Mouse (Mus musculus) macrophage (primary cell): Measurements from ENCODE around the gene Tsfm. TPM values are rescaled to one million over a fixed set of nuclear protein-coding genes. Genes with fewer than 3 reads are reported as not detected.

Experiments
- H3K27ac ChIP-seq: fragments of 350-480 bp; formaldehyde crosslinking; 2 replicates; pipeline ENCODE4 v1.9.0; 2021
- H3K36me3 ChIP-seq: fragments of 350-480 bp; formaldehyde crosslinking; 2 replicates; pipeline ENCODE4 v1.9.0; 2021; ENCODE audit errors: inconsistent target
- H3K4me3 ChIP-seq: fragments of 350-480 bp; formaldehyde crosslinking; 2 replicates; pipeline ENCODE4 v1.9.0; 2021; ENCODE audit errors: inconsistent target
- H3K79me2 ChIP-seq: fragments of 350-480 bp; formaldehyde crosslinking; 2 replicates; pipeline ENCODE4 v1.9.0; 2021; ENCODE audit errors: inconsistent target
- WGBS: methylation state at CpG from one replicate; pipeline ENCODE4 v1.1.7; 2026; ENCODE audit warnings: inconsistent platforms; ENCODE audit not compliant: missing documents; 5-methylcytosine and 5-hydroxymethylcytosine counted together
- polyA plus RNA-seq: library from polyadenylated mRNA; stranded (reverse); fragments of 250-400 nt; gene quantifications from 3 replicates; pipeline ENCODE4 v1.2.4, GENCODE M21; 2018; ENCODE audit warnings: inconsistent platforms

The Tsfm gene
- polyA plus RNA-seq, 1 experiment from 2014 or later, result 4.9 TPM

- Histone ChIP-seq H3K36me3 (peaks cover 47% of the 10 kb centered on the region; the same call in 1 of the 2 replicates), H3K79me2 (peaks cover 58% of the 10 kb centered on the region), H3K4me3 (no peak overlapping the region), H3K27ac (no peak overlapping the region)
- 91% methylated on average over 3 of the region's 3 CpGs for WGBS
Measured at GRCm38 (mm10) chr10:126991676-126992075, 39.0 kb downstream of the Tsfm start.

- 58% methylated on average over 7 of the region's 7 CpGs for WGBS
- H3K36me3 ChIP-seq, result peaks cover 41% of the 10 kb centered on the region; the same call in 1 of the 2 replicates
- no peak overlapping the region for H3K27ac ChIP-seq
- H3K4me3 ChIP-seq, result no peak overlapping the region
- H3K79me2 ChIP-seq, result peaks cover 70% of the 10 kb centered on the region
Measured at GRCm38 (mm10) chr10:126990313-126991056, 40.2 kb downstream of the Tsfm start.

- Histone ChIP-seq H3K4me3 (no peak overlapping the region), H3K27ac (no peak overlapping the region), H3K36me3 (peaks cover 23% of the 10 kb centered on the region; the same call in 1 of the 2 replicates), H3K79me2 (peaks cover 88% of the 10 kb centered on the region)
- 37% methylated on average over 5 of the region's 5 CpGs for whole genome bisulfite sequencing
Measured at GRCm38 (mm10) chr10:126988513-126989165, 42.0 kb downstream of the Tsfm start.

GRCm38 (mm10) chr10:126987183-126988118, 43.2 kb downstream of the Tsfm start:
- peaks cover 100% of the 10 kb centered on the region for H3K79me2 ChIP-seq
- H3K36me3 ChIP-seq, result peaks cover 11% of the 10 kb centered on the region; the same call in 1 of the 2 replicates
- H3K27ac ChIP-seq, result no peak overlapping the region
- H3K4me3 ChIP-seq, result no peak overlapping the region
- WGBS, result 36% methylated on average over 8 of the region's 8 CpGs

- Histone ChIP-seq H3K36me3 (peaks cover 2% of the 10 kb centered on the region; the same call in 1 of the 2 replicates), H3K27ac (0 out of 2 replicates have a peak overlapping the region, but pooled peaks have one; percentile 5), H3K4me3 (no peak overlapping the region), H3K79me2 (peaks cover 100% of the 10 kb centered on the region)
- 61% methylated on average over 3 of the region's 4 CpGs for WGBS
Measured at GRCm38 (mm10) chr10:126986541-126986961, 44.1 kb downstream of the Tsfm start.

GRCm38 (mm10) chr10:126985579-126985978, 45.1 kb downstream of the Tsfm start:
- WGBS, result 96% methylated on average over 5 of the region's 9 CpGs
- Histone ChIP-seq H3K36me3 (no peaks in the 10 kb centered on the region), H3K27ac (no peak overlapping the region), H3K4me3 (no peak overlapping the region), H3K79me2 (peaks cover 100% of the 10 kb centered on the region)

- H3K36me3 ChIP-seq, result no peaks in the 10 kb centered on the region
- H3K79me2 ChIP-seq, result peaks cover 100% of the 10 kb centered on the region
- H3K27ac ChIP-seq, result no peak overlapping the region
- H3K4me3 ChIP-seq, result no peak overlapping the region
- WGBS, result 85% methylated on average over 4 of the region's 4 CpGs
Measured at GRCm38 (mm10) chr10:126985127-126985526, 45.5 kb downstream of the Tsfm start.

GRCm38 (mm10) chr10:126984189-126985004, 46.2 kb downstream of the Tsfm start:
- H3K27ac ChIP-seq, result no peak overlapping the region
- WGBS, result 45% methylated on average over 5 of the region's 5 CpGs
- H3K4me3 ChIP-seq, result no peak overlapping the region
- no peaks in the 10 kb centered on the region for H3K36me3 ChIP-seq
- peaks cover 97% of the 10 kb centered on the region for H3K79me2 ChIP-seq

GRCm38 (mm10) chr10:126983193-126983725, 47.4 kb downstream of the Tsfm start:
- no peaks in the 10 kb centered on the region for H3K36me3 ChIP-seq
- no peak overlapping the region for H3K4me3 ChIP-seq
- no peak overlapping the region for H3K27ac ChIP-seq
- WGBS, result 76% methylated on average over 14 of the region's 14 CpGs
- H3K79me2 ChIP-seq, result peaks cover 86% of the 10 kb centered on the region

- H3K4me3 ChIP-seq, result no peak overlapping the region
- no peaks in the 10 kb centered on the region for H3K36me3 ChIP-seq
- H3K79me2 ChIP-seq, result peaks cover 71% of the 10 kb centered on the region
- H3K27ac ChIP-seq, result no peak overlapping the region
- WGBS, result 54% methylated on average over 3 of the region's 3 CpGs
Measured at GRCm38 (mm10) chr10:126981746-126982145, 48.9 kb downstream of the Tsfm start.

GRCm38 (mm10) chr10:126980933-126981530, 49.6 kb downstream of the Tsfm start:
- WGBS, result 67% methylated on average over 11 of the region's 11 CpGs

GRCm38 (mm10) chr10:126980221-126980932, 50.3 kb downstream of the Tsfm start:
- H3K79me2 ChIP-seq, result peaks cover 57% of the 10 kb centered on the region
- H3K4me3 ChIP-seq, result peak overlapping the region; percentile 39
- WGBS, result 41% methylated on average over 16 of the region's 16 CpGs
- H3K27ac ChIP-seq, result no peak overlapping the region
- no peaks in the 10 kb centered on the region for H3K36me3 ChIP-seq

More at GRCm38 (mm10) chr10:126980933-126981530, 49.6 kb downstream of the Tsfm start:
- H3K27ac ChIP-seq, result no peak overlapping the region
- no peak overlapping the region; the same call in 1 of the 2 replicates for H3K4me3 ChIP-seq
- peaks cover 64% of the 10 kb centered on the region for H3K79me2 ChIP-seq
- H3K36me3 ChIP-seq, result no peaks in the 10 kb centered on the region
